In the genomic region with DNA sequence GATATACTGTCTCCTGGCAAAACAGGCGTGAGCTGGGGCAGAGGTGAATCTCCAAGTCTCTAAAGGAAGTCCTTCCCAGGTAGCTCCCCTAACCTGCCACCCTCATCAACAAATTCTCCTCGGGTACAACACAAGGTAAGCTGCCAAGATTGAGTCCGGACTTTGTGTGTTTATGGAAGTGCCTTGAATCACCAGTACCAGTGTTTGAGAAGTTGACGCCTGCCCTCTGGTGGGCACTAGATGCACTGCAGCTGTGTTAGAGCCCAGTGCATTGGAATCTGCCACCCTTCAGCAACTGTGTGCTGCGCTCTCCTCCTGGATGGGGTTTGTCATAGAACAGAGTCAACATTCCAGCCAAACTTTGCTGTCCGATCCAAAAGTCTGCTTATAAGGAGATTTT, we compare ENCODE assay signal across 8 mouse cellular contexts. TPM values are rescaled to one million over a fixed set of nuclear protein-coding genes. Genes with fewer than 3 reads are reported as not detected.
DNase-seq lines count a peak whose midpoint lies in the region; ATAC-seq lines count a peak whose summit lies in the region.

No protein-coding gene starts in this region.

- 10% methylated on average over 6 of the region's 6 CpGs for WGBS in embryonic facial prominence, embryonic 14.5 days
- WGBS in kidney, embryonic 14.5 days, result 19% methylated on average over 6 of the region's 6 CpGs
- 16% methylated on average over 6 of the region's 6 CpGs for WGBS in limb, embryonic 15.5 days
- WGBS in stomach, embryonic 14.5 days, result 17% methylated on average over 6 of the region's 6 CpGs

- H3K36me3 ChIP-seq in embryonic facial prominence, embryonic 14.5 days (ENCODE audit: control insufficient read depth, insufficient read depth, low read length), result no peaks in the 10 kb centered on the region
- H3K36me3 ChIP-seq in kidney, embryonic 14.5 days (ENCODE audit: control insufficient read depth, insufficient read depth, low read length), result no peaks in the 10 kb centered on the region
- H3K36me3 ChIP-seq in limb, embryonic 15.5 days, result no peaks in the 10 kb centered on the region
- no peaks in the 10 kb centered on the region for H3K36me3 ChIP-seq in stomach, embryonic 14.5 days (ENCODE audit: control insufficient read depth, insufficient read depth, low read length)

- H3K4me2 ChIP-seq in embryonic facial prominence, embryonic 14.5 days (ENCODE audit: low read depth, low read length), result no peak overlapping the region
- no peak overlapping the region for H3K4me2 ChIP-seq in kidney, embryonic 14.5 days (replicated peaks; ENCODE audit: low read depth, low read length)
- H3K4me2 ChIP-seq in limb, embryonic 15.5 days, result no peak overlapping the region
- H3K4me2 ChIP-seq in stomach, embryonic 14.5 days (replicated peaks; ENCODE audit: low read depth, low read length), result no peak overlapping the region

- peak; percentile 72; the same call in 1 of the 2 replicates for ATAC-seq in embryonic facial prominence, embryonic 14.5 days (ENCODE audit: low read depth)
- peak; percentile 66; the same call in 1 of the 2 replicates for ATAC-seq in kidney, embryonic 14.5 days (ENCODE audit: low FRiP score, low TSS enrichment)
- ATAC-seq in limb, embryonic 15.5 days (ENCODE audit: insufficient number of reproducible peaks, low FRiP score, low TSS enrichment, low read depth), result peak; percentile 30; the same call in 1 of the 2 replicates
- ATAC-seq in stomach, embryonic 14.5 days (ENCODE audit: insufficient number of reproducible peaks, insufficient read depth, low FRiP score, low read depth), result peak; percentile 63; the same call in 1 of the 2 replicates

- no peaks in the 10 kb centered on the region for H3K9me3 ChIP-seq in embryonic facial prominence, embryonic 14.5 days (ENCODE audit: control insufficient read depth, low read length)
- no peaks in the 10 kb centered on the region for H3K9me3 ChIP-seq in kidney, embryonic 14.5 days (ENCODE audit: control insufficient read depth, low read length)
- no peaks in the 10 kb centered on the region for H3K9me3 ChIP-seq in limb, embryonic 15.5 days
- H3K9me3 ChIP-seq in stomach, embryonic 14.5 days (ENCODE audit: control insufficient read depth, low read depth, low read length), result no peaks in the 10 kb centered on the region

- no peak overlapping the region for H3K27ac ChIP-seq in embryonic facial prominence, embryonic 14.5 days (replicated peaks; ENCODE audit: low read depth, low read length)
- H3K27ac ChIP-seq in kidney, embryonic 14.5 days (ENCODE audit: low read depth, low read length), result no peak overlapping the region
- H3K27ac ChIP-seq in limb, embryonic 15.5 days, result no peak overlapping the region
- no peak overlapping the region for H3K27ac ChIP-seq in stomach, embryonic 14.5 days (ENCODE audit: low read length)

- H3K4me1 ChIP-seq in embryonic facial prominence, embryonic 14.5 days (ENCODE audit: control insufficient read depth, insufficient read depth, low read length), result no peaks in the 10 kb centered on the region
- H3K4me1 ChIP-seq in kidney, embryonic 14.5 days (ENCODE audit: control insufficient read depth, insufficient read depth, low read length), result no peaks in the 10 kb centered on the region
- H3K4me1 ChIP-seq in limb, embryonic 15.5 days, result no peaks in the 10 kb centered on the region
- H3K4me1 ChIP-seq in stomach, embryonic 14.5 days (ENCODE audit: control insufficient read depth, insufficient read depth, low read length), result no peaks in the 10 kb centered on the region

- no peak overlapping the region for H3K9ac ChIP-seq in embryonic facial prominence, embryonic 14.5 days (ENCODE audit: low read depth, low read length)
- H3K9ac ChIP-seq in kidney, embryonic 14.5 days (ENCODE audit: low read depth, low read length), result no peak overlapping the region
- H3K9ac ChIP-seq in limb, embryonic 15.5 days, result no peak overlapping the region
- H3K9ac ChIP-seq in stomach, embryonic 14.5 days (replicated peaks; ENCODE audit: low read depth, low read length), result no peak overlapping the region

- no peaks in the 10 kb centered on the region for H3K27me3 ChIP-seq in embryonic facial prominence, embryonic 14.5 days (replicated peaks; ENCODE audit: control insufficient read depth, insufficient read depth, low read length)
- H3K27me3 ChIP-seq in kidney, embryonic 14.5 days (ENCODE audit: control insufficient read depth, insufficient read depth, low read length), result no peaks in the 10 kb centered on the region
- no peaks in the 10 kb centered on the region for H3K27me3 ChIP-seq in limb, embryonic 15.5 days
- no peaks in the 10 kb centered on the region for H3K27me3 ChIP-seq in stomach, embryonic 14.5 days (ENCODE audit: control insufficient read depth, insufficient read depth, low read length)

- peak; percentile 95 for DNase-seq in CD4-positive, CD25-positive, alpha-beta regulatory T cell, adult 2 months (ENCODE audit: low read depth, low spot score)
- peak; percentile 45 to 69 for DNase-seq in adrenal gland, postnatal 4 days (ENCODE audit: low spot score in 2 of 2)
- DNase-seq in embryonic facial prominence, embryonic 14.5 days (ENCODE audit: low spot score), result peak; percentile 85
- DNase-seq in heart, adult 8-10 months (ENCODE audit: low spot score), result peak; percentile 80
- DNase-seq in natural killer cell, adult 2 months (ENCODE audit: low spot score in 2 of 2), result peak; percentile 68 to 81

- H3K4me3 ChIP-seq in embryonic facial prominence, embryonic 14.5 days (ENCODE audit: low read depth, low read length), result no peak overlapping the region
- no peak overlapping the region for H3K4me3 ChIP-seq in kidney, embryonic 14.5 days (ENCODE audit: low read length)
- H3K4me3 ChIP-seq in limb, embryonic 15.5 days, result no peak overlapping the region
- H3K4me3 ChIP-seq in stomach, embryonic 14.5 days (ENCODE audit: low read depth, low read length), result no peak overlapping the region

RNA-seq across cellular contexts. Expression of gene Ctcfl, which starts 29.9 kb away (rescaled TPM):
- total RNA-seq in adrenal gland, postnatal 4 days (2021), result not detected
- polyA plus RNA-seq in embryonic facial prominence, embryonic 14.5 days (2014; fragmentation: Nextera tagmentation; extraction: Ambion mirVana), result 0.06 TPM in 1 of 2 replicates, not detected in the other
- total RNA-seq in heart, adult 8-10 months (2022), result under 1 TPM in 3 of 4 experiments, not detected in 1; 0.11 to 0.47 (median 0.16) TPM
- polyA plus RNA-seq in kidney, embryonic 14.5 days (2014; fragmentation: Nextera tagmentation; extraction: Ambion mirVana), result 0.07 and 0.08 TPM in 2 replicates
- 0.05 and 0.09 TPM in 2 replicates for polyA plus RNA-seq in limb, embryonic 15.5 days (2015; fragmentation: Nextera tagmentation; extraction: Ambion mirVana)
- polyA plus RNA-seq in stomach, embryonic 14.5 days (2014; fragmentation: Nextera tagmentation; extraction: Ambion mirVana), result 0.14 and 0.17 TPM in 2 replicates
